Mouse (Mus musculus): ENCODE measurements around the gene Srpr. TPM values are rescaled to one million over a fixed set of nuclear protein-coding genes. Genes with fewer than 3 reads are reported as not detected.

The Srpr gene
- polyA plus RNA-seq, 1 experiment from 2014 or later, result 54.4 TPM

DNA sequence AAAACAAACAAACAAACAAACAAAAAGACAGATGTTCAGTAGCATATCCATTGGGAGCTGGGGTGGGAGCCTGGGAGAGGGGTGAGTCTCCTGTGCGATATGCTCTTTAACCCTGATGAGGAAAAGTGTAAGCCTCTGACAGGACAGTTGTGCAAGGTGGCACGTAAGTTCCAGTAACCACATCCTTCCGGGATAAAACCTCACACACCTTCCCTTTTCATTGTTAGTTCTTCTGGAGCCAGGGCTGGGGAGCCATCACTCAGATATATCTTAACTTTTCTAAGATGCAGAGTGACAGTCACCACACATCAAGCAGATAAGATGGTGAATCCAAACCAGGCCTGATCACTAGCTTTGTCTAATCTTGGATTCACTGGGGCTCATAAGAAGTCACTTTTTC, 5.9 kb upstream of the Srpr start:
- Histone ChIP-seq H3K4me1 (peaks cover 3% of the 10 kb centered on the region), H3K9me3 (no peaks in the 10 kb centered on the region), H3K36me3 (no peaks in the 10 kb centered on the region), H3K27ac (replicated peaks) (no peak overlapping the region), H3K4me3 (no peak overlapping the region), H3K4me2 (replicated peaks) (no peak overlapping the region), H3K27me3 (no peaks in the 10 kb centered on the region), H3K9ac (replicated peaks) (no peak overlapping the region)
- WGBS, result 96% methylated on average over 3 of the region's 3 CpGs
- ATAC-seq (replicated peaks), result no peak

DNA sequence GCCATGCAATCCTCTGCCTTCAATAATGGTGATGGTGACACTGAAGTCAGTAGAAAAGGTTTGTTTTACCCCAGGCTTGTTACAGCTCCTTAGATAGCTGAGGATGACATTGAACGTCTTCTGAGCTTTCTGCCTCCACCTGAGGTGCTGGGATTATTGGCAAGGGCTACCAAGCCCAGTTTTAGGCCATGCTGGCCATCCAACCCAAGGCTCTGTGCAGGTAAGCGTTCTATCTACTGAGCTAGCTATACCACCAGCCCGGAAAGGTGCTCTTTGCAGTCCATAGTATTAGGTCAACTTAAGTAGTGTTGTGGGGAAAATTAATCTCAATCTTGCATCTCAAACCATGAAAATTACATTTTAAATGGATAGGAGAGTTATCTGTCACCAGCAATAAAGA, 2.4 kb upstream of the Srpr start:
- Histone ChIP-seq H3K9ac (replicated peaks) (no peak overlapping the region), H3K36me3 (no peaks in the 10 kb centered on the region), H3K4me3 (no peak overlapping the region), H3K27me3 (no peaks in the 10 kb centered on the region), H3K27ac (replicated peaks) (no peak overlapping the region), H3K4me2 (replicated peaks) (no peak overlapping the region), H3K4me1 (peaks cover 16% of the 10 kb centered on the region), H3K9me3 (no peaks in the 10 kb centered on the region)
- 92% methylated on average over 3 of the region's 3 CpGs for WGBS
- ATAC-seq (replicated peaks), result no peak

DNA sequence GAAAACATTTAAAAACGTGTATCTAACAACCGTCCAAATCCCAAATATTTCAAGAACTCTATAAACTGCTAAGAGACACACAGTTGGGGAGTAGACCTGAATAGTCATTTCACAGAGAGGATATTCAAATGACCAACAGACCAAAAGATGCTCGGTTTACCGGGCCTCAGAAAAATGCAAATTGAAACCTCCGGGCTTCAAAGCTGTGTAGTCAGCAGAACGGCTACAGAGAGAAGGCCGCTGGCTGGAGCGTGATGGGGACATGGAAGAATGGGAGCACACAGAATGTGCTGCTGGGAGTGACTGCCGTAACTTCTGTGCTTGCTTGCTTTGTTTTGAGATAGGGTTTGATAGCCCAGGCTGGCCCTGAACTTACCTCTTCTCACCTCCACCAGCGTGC, 1.6 kb upstream of the Srpr start:
- 76% methylated on average over 10 of the region's 10 CpGs for WGBS

DNA sequence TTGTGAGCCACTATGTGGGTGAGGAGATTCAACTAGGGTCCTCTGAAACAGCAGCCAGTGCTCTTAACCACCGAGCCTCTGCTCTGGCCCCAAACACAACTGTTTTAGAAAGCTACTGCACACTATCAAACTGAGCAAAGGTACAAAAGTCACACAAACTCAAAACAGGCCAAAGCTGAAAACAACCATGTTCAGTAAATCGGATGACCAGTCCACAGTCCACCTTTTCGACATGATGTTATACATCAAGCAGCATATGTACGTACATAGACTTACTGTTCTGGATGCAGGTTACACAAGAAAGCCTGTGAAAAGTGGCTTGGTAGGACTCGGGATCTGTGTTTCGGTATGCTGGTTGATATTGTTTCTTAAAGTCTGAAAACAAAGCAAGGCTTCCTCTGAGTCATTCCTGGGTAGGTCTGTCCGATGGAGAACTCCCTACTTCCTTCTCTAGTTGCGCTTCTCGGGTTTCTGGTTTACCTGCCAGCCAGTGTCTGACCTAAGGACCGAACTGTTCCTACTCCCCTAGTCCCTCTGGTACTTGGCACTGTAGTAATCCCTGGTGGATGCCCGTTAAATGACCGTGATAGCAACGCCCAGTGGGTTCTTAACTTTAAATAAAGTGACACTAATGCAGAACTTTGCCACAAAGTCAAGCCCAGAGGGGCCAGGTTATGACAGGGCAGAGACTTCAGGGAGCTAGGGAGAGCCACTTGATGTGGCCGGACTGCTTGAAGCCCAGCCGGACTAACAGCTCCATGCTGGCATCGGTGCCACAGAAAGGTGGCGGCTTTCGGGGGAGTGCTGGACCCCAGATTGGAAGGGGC, 817 bp upstream of the Srpr start:
- WGBS, result 24% methylated on average over 18 of the region's 18 CpGs
- peak; percentile 53 for ATAC-seq (replicated peaks)
- Histone ChIP-seq H3K27me3 (no peaks in the 10 kb centered on the region), H3K4me2 (replicated peaks) (peak overlapping the region; percentile 86), H3K36me3 (no peaks in the 10 kb centered on the region), H3K9ac (replicated peaks) (peak overlapping the region; percentile 68), H3K4me1 (peaks cover 16% of the 10 kb centered on the region), H3K4me3 (peak overlapping the region; percentile 64), H3K27ac (replicated peaks) (peak overlapping the region; percentile 32; the same call in 1 of the 2 replicates), H3K9me3 (no peaks in the 10 kb centered on the region)

More for the DNA sequence above, 1.6 kb upstream of the Srpr start:
- no peaks in the 10 kb centered on the region for H3K27me3 ChIP-seq
- H3K4me2 ChIP-seq (replicated peaks), result no peak overlapping the region
- no peak overlapping the region for H3K27ac ChIP-seq (replicated peaks)
- no peak overlapping the region for H3K9ac ChIP-seq (replicated peaks)
- H3K4me3 ChIP-seq, result no peak overlapping the region
- no peaks in the 10 kb centered on the region for H3K9me3 ChIP-seq
- H3K36me3 ChIP-seq, result no peaks in the 10 kb centered on the region
- H3K4me1 ChIP-seq, result peaks cover 16% of the 10 kb centered on the region
- no peak for ATAC-seq (replicated peaks)

DNA sequence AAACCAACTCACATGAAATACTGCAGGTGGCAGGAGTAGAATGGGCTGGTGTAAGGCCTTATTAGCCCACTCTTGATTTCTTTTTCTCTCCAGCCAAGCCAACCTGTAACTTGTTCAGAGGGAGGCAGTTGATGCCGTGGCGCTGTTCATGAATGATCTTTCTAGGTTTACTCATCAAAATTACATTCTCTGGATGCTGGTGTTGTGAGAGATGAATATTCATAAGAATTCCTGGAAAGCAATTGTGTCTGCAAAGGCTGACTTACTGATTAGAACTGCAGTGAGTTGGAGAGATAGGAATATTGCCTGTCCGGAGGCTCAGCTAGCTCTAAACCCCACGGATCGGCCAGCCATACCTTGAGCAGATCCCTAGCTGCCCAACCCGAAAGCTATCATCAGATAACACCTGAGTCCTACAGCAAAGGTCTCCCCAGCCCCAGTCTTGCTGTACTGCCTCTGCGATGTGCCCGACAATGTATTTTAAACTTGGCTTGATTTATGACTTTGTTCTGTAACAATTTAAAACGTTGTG, 620 bp downstream of the Srpr start:
- no peak overlapping the region for H3K27ac ChIP-seq (replicated peaks)
- H3K9ac ChIP-seq (replicated peaks), result no peak overlapping the region
- no peaks in the 10 kb centered on the region for H3K27me3 ChIP-seq
- H3K36me3 ChIP-seq, result peaks cover 10% of the 10 kb centered on the region; the same call in 1 of the 2 replicates
- peak overlapping the region; percentile 64 for H3K4me3 ChIP-seq
- no peaks in the 10 kb centered on the region for H3K9me3 ChIP-seq
- peaks cover 16% of the 10 kb centered on the region for H3K4me1 ChIP-seq
- no peak for ATAC-seq (replicated peaks)
- H3K4me2 ChIP-seq (replicated peaks), result peak overlapping the region; percentile 86
- 64% methylated on average over 9 of the region's 9 CpGs for WGBS

DNA sequence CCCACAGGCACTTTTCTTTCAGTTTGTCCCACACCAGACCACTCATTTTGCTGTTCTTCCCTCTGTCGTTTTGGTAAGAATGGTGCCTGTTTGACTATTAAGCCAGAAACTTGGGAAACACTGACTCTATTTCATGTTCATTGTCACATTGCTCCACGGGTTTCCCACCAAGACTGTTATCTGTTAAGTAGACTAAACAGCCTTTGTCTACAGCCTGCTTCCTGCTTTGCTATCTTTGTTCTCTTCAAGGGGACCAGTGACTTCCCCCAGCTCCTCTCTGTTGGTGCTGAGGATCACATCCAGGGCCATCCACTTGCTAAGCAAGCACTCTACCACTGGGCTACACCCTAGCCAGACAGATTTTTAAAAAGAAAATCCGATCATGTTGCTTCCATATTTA, 3.6 kb downstream of the Srpr start:
- no peak for ATAC-seq (replicated peaks)
- no peak overlapping the region for H3K9ac ChIP-seq (replicated peaks)
- H3K27ac ChIP-seq (replicated peaks), result no peak overlapping the region
- H3K4me3 ChIP-seq, result no peak overlapping the region
- peaks cover 25% of the 10 kb centered on the region for H3K36me3 ChIP-seq
- no peak overlapping the region for H3K4me2 ChIP-seq (replicated peaks)
- H3K27me3 ChIP-seq, result no peaks in the 10 kb centered on the region
- 74% methylated on average over 3 of the region's 3 CpGs for WGBS
- no peaks in the 10 kb centered on the region for H3K9me3 ChIP-seq
- H3K4me1 ChIP-seq, result peaks cover 16% of the 10 kb centered on the region

DNA sequence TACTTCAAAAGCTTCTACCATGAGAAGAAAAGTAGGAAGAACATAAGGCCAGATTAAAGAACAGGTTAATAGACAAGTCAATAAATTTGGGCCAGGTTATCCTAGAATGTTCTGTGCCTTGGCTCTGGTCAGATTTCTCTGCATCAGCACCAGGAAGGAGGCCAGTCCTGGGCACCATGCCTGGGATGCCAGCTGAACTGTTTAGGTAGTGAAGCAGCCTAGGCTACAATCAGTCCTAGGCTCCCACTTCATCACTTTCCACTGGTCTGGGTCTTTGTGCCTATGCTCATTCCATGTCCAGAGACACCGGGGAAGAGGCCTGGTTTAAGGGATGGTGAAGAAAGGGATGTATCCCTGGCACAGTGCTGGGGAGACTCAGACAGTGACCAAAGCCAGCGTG, 4.4 kb downstream of the Srpr start:
- no peaks in the 10 kb centered on the region for H3K27me3 ChIP-seq
- no peak overlapping the region for H3K4me2 ChIP-seq (replicated peaks)
- H3K27ac ChIP-seq (replicated peaks), result no peak overlapping the region
- no peak overlapping the region for H3K4me3 ChIP-seq
- H3K36me3 ChIP-seq, result peaks cover 25% of the 10 kb centered on the region
- H3K9ac ChIP-seq (replicated peaks), result no peak overlapping the region
- H3K4me1 ChIP-seq, result peaks cover 14% of the 10 kb centered on the region
- no peaks in the 10 kb centered on the region for H3K9me3 ChIP-seq
- 98% methylated on average over 2 of the region's 2 CpGs for WGBS
- ATAC-seq (replicated peaks), result no peak

DNA sequence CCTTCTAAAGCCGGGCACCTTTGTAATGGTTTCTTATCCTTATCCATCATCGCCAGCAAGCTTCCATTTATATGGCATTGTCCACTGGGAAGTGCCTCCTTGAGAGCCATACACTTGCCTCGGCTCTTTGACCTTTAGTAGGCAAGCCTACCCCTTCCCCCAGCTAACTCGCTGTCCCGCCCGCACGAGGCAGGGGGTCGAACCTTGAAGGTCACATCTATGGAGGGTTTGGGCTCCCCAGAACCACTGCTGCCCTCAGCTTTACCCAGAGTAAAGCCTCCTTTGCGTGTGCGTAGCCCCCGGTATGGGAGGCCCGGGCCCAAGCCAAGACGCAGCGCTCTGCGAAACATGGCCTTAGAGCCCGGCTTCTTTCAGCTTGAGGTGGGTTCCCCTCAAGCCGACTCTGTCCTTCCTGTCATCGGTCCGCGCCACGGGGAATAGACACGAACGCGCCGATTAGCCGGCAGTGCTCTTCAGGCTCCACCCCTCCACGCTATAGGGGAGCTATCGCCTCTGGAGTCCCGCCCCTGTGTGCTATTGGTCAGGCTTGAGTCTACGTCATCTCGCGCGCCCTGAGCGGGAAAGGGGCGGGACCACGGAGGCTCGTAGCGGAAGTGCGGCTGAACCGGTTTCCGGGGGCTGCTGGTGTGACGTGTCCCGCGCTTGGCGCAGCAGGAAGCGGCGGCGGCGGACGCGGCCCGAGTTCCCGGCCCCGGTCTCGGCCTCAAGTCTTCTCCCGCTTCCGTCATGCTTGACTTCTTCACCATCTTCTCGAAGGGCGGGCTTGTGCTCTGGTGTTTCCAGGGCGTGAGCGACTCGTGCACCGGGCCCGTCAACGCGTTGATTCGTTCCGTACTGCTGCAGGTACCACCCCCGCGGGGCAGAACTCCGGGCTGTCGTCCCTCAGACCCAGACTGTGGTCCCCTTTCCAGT, 10.8 kb downstream of the Srpr start, which contains the start of gene Foxred1:
Foxred1 (minus strand) TSS at position 514 of the 933 bp plus-strand sequence.
- H3K27me3 ChIP-seq, result no peaks in the 10 kb centered on the region
- H3K4me1 ChIP-seq, result peaks cover 18% of the 10 kb centered on the region
- H3K4me2 ChIP-seq (replicated peaks), result peak within 1 kb of the TSS; percentile 88
- H3K9me3 ChIP-seq, result no peaks in the 10 kb centered on the region
- peak within 1 kb of the TSS; percentile 67 for H3K9ac ChIP-seq (replicated peaks)
- ATAC-seq (replicated peaks), result peak; percentile 100
- peak within 1 kb of the TSS; percentile 74 for H3K4me3 ChIP-seq
- H3K36me3 ChIP-seq, result peaks cover 43% of the 10 kb centered on the region
- under 1% methylated on average over 71 of the region's 72 CpGs for WGBS
- peak within 1 kb of the TSS; percentile 85 for H3K27ac ChIP-seq (replicated peaks)

DNA sequence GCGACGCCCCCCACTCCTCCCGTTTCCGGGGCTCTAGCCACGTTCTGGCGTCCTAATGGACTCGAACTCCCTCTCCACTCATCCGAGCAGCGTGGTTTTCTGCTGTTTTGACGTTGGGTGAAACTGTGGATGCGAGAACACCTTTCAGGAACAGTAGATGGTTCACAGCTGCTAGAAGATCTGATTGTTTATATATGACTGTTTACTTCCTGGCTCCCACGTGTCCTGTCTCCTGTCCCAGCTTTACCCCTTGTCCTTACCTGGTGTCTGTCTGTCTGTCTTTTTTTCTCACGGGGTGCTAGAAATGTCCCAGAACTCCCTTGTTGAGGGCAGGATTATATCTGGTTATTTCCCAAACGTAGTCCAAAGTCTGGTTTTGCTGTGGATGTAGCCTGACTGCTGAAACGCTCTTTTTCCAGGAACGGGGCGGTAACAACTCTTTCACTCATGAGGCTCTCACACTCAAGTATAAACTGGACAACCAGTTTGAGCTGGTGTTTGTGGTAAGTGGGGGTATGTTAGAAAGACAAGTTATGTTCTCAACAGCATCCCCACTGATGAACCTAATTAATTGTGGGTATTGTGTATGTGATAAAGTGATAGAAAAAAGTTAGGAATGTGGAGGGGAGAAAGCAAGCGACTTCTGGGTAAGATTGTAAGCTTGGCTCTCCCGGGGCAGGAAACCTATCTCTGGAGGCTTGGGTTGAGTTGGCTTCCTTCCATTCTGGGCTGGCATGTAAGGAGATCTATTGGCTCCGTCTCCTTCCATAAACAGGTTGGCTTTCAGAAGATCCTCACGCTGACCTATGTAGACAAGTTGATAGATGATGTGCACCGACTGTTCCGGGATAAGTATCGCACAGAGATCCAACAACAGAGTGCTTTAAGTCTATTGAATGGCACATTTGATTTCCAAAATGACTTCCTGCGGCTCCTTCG, 11.9 kb downstream of the Srpr start:
- Histone ChIP-seq H3K4me3 (peak overlapping the region; percentile 74), H3K27ac (replicated peaks) (peak overlapping the region; percentile 70; the same call in 1 of the 2 replicates), H3K4me2 (replicated peaks) (peak overlapping the region; percentile 88), H3K9me3 (no peaks in the 10 kb centered on the region), H3K4me1 (peaks cover 18% of the 10 kb centered on the region), H3K36me3 (peaks cover 41% of the 10 kb centered on the region), H3K9ac (replicated peaks) (peak overlapping the region; percentile 67), H3K27me3 (no peaks in the 10 kb centered on the region)
- 38% methylated on average over 26 of the region's 26 CpGs for whole genome bisulfite sequencing
- ATAC-seq (replicated peaks), result no peak

DNA sequence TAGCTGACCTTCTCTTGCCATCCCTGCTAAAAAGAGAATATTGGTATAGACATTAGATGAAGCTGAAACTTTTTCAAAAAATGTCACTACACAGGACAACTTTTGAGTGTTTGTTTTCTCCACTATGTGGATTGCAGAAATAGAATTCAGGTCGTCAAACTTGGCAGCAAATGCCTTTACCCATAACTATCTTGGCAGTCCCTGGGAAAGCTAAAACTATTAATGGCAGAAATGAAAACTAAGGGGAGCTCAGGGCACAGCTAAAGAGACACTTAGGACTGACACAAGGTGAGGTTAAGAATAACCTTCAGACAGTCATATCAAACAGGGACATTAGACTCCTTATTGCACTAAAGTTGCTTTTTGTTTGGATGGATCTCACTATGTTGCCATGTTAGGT, 18.0 kb downstream of the Srpr start:
- no peak for ATAC-seq (replicated peaks)
- no peaks in the 10 kb centered on the region for H3K27me3 ChIP-seq
- H3K9me3 ChIP-seq, result no peaks in the 10 kb centered on the region
- no peaks in the 10 kb centered on the region for H3K4me1 ChIP-seq
- H3K4me3 ChIP-seq, result no peak overlapping the region
- no peak overlapping the region for H3K9ac ChIP-seq (replicated peaks)
- peaks cover 86% of the 10 kb centered on the region for H3K36me3 ChIP-seq
- H3K4me2 ChIP-seq (replicated peaks), result no peak overlapping the region
- no peak overlapping the region for H3K27ac ChIP-seq (replicated peaks)
- WGBS, result 74% methylated on average over 1 of the region's 1 CpGs

DNA sequence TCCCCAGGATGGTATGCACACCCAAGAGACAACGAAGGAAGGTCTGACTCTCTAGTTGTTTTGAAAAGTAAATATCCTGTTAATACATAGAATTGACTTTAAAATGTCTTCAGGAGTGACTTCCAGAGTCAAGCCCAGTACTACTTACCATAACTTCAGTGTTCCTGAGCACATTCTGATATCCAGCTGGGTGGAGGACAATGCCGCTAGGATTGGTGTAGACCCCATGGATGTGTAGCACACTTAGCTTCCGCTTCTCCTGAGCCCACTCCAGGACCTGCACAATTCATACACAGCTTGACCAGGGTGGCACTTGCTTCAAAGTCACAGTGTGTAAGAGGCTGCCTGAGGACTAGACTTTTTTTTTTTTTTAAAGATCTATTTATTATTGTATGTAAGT, 23.5 kb downstream of the Srpr start:
- no peak overlapping the region for H3K9ac ChIP-seq (replicated peaks)
- H3K27me3 ChIP-seq, result no peaks in the 10 kb centered on the region
- no peaks in the 10 kb centered on the region for H3K9me3 ChIP-seq
- H3K36me3 ChIP-seq, result peaks cover 49% of the 10 kb centered on the region
- no peak overlapping the region for H3K27ac ChIP-seq (replicated peaks)
- H3K4me2 ChIP-seq (replicated peaks), result no peak overlapping the region
- WGBS, result 96% methylated on average over 3 of the region's 3 CpGs
- no peak overlapping the region for H3K4me3 ChIP-seq
- H3K4me1 ChIP-seq, result no peaks in the 10 kb centered on the region
- no peak for ATAC-seq (replicated peaks)
